Mouse (Mus musculus) inflammation-experienced regulatory T-cells (primary cell): ENCODE data around the gene Rsg1. TPM values are rescaled to one million over a fixed set of nuclear protein-coding genes. Genes with fewer than 3 reads are reported as not detected.

Experiments used
- polyA plus RNA-seq, 2 experiments: library from polyadenylated mRNA; unstranded; fragments of 100-300 nt; shearing (Covaris generic); gene quantifications; one replicate each; pipeline ENCODE4 v1.2.1; 2017

Rsg1 gene
- 1 to 10 TPM; 3.4 to 4.1 TPM for polyA plus RNA-seq

GRCm38 (mm10) chr4:141213770-141214336, at the start of gene Rsg1:
Rsg1 (plus strand) TSS chr4:141213956.

GRCm38 (mm10) chr4:141239388-141240125, 25.8 kb downstream of the Rsg1 start, which contains the start of gene Arhgef19:
Arhgef19 (plus strand) TSS chr4:141239499.

Other genes with a start within 250 kb of the Rsg1 start
- gene Atp13a2, start 227.1 kb upstream of the Rsg1 start, polyA plus RNA-seq: 10 to 100 TPM; 50.3 to 53.5 TPM
- under 1 TPM in 1 of 2 experiments, not detected in 1; 0.75 TPM for gene Mfap2, start 203.5 kb upstream of the Rsg1 start, polyA plus RNA-seq
- 1 to 10 TPM; 6.0 to 9.1 TPM for gene Crocc, start 153.4 kb upstream of the Rsg1 start, polyA plus RNA-seq
- 100 to 1,000 TPM; 127 to 136 TPM for gene Necap2, start 135.6 kb upstream of the Rsg1 start, polyA plus RNA-seq
- gene Spata21, start 125.6 kb upstream of the Rsg1 start, polyA plus RNA-seq: 1 to 10 TPM in 1 of 2 experiments, under 1 TPM in 1; 0.60 to 2.0 TPM
- gene Szrd1, start 74.2 kb upstream of the Rsg1 start, polyA plus RNA-seq: 10 to 100 TPM; 51.2 to 51.9 TPM
- 10 to 100 TPM; 23.2 to 24.0 TPM for gene Fbxo42, start 66.0 kb upstream of the Rsg1 start, polyA plus RNA-seq
- gene Arhgef19, start 25.5 kb downstream of the Rsg1 start, polyA plus RNA-seq: 1 to 10 TPM in 1 of 2 experiments, under 1 TPM in 1; 0.14 to 1.0 TPM
- under 1 TPM in 1 of 2 experiments, not detected in 1; 0.36 TPM for gene Epha2, start 87.3 kb downstream of the Rsg1 start, polyA plus RNA-seq
- not detected for gene Fam131c, start 154.3 kb downstream of the Rsg1 start, polyA plus RNA-seq
- gene Clcnka, start 184.8 kb downstream of the Rsg1 start, polyA plus RNA-seq: not detected
- 1 to 10 TPM; 1.1 to 4.0 TPM for gene Clcnkb, start 202.1 kb downstream of the Rsg1 start, polyA plus RNA-seq
- gene Hspb7, start 206.8 kb downstream of the Rsg1 start, polyA plus RNA-seq: not detected
- not detected for gene Srarp, start 222.1 kb downstream of the Rsg1 start, polyA plus RNA-seq
- gene Zbtb17, start 230.7 kb downstream of the Rsg1 start, polyA plus RNA-seq: 10 to 100 TPM; 32.3 to 40.1 TPM